Mouse (Mus musculus): Measurements from ENCODE around the gene Phldb2.

Gene Phldb2

GRCm38 (mm10) chr16:45792781-45793180 is 160.6 kb downstream of the Phldb2 start:
- DNase-seq (ENCODE audit: low spot score in 2 of 2) = no peak

- DNase-seq (ENCODE audit: low spot score in 2 of 2) = no peak
Observed at GRCm38 (mm10) chr16:45791286-45791685, 162.1 kb downstream of the Phldb2 start.

GRCm38 (mm10) chr16:45789311-45789710 is 164.1 kb downstream of the Phldb2 start:
- DNase-seq (ENCODE audit: low spot score in 2 of 2) = no peak

- no peak for DNase-seq (ENCODE audit: low spot score in 2 of 2)
Observed at GRCm38 (mm10) chr16:45787650-45788049, 165.7 kb downstream of the Phldb2 start.

GRCm38 (mm10) chr16:45786639-45787038 is 166.8 kb downstream of the Phldb2 start:
- no peak for DNase-seq (ENCODE audit: low spot score in 2 of 2)

GRCm38 (mm10) chr16:45780001-45780400 is 173.4 kb downstream of the Phldb2 start:
- no peak for DNase-seq (ENCODE audit: low spot score in 2 of 2)

- DNase-seq (ENCODE audit: low spot score in 2 of 2) = no peak
Observed at GRCm38 (mm10) chr16:45774813-45775212, 178.6 kb downstream of the Phldb2 start.

GRCm38 (mm10) chr16:45770914-45771313 is 182.5 kb downstream of the Phldb2 start:
- no peak for DNase-seq (ENCODE audit: low spot score in 2 of 2)

- no peak for DNase-seq (ENCODE audit: low spot score in 2 of 2)
Observed at GRCm38 (mm10) chr16:45767853-45768640, 185.4 kb downstream of the Phldb2 start.

- no peak for DNase-seq (ENCODE audit: low spot score in 2 of 2)
Observed at GRCm38 (mm10) chr16:45767434-45767833, 186.0 kb downstream of the Phldb2 start.

GRCm38 (mm10) chr16:45765801-45766494 is 187.4 kb downstream of the Phldb2 start:
- no peak for DNase-seq (ENCODE audit: low spot score in 2 of 2)

- DNase-seq (ENCODE audit: low spot score in 2 of 2) = no peak
Observed at GRCm38 (mm10) chr16:45765102-45765501, 188.3 kb downstream of the Phldb2 start.

- no peak for DNase-seq (ENCODE audit: low spot score in 2 of 2)
Observed at GRCm38 (mm10) chr16:45762859-45763505, 190.4 kb downstream of the Phldb2 start.

- DNase-seq (ENCODE audit: low spot score in 2 of 2) = no peak
Observed at GRCm38 (mm10) chr16:45761425-45761824, 192.0 kb downstream of the Phldb2 start.

GRCm38 (mm10) chr16:45758726-45759269 is 194.6 kb downstream of the Phldb2 start:
- DNase-seq (ENCODE audit: low spot score in 2 of 2) = no peak

GRCm38 (mm10) chr16:45757421-45758078 is 195.8 kb downstream of the Phldb2 start:
- no peak for DNase-seq (ENCODE audit: low spot score in 2 of 2)

- DNase-seq (ENCODE audit: low spot score in 2 of 2) = peak in 1 of 2 experiments; percentile 24
Observed at GRCm38 (mm10) chr16:45756855-45757254, 196.5 kb downstream of the Phldb2 start.

GRCm38 (mm10) chr16:45743591-45744144 is 209.7 kb downstream of the Phldb2 start:
- no peak for DNase-seq (ENCODE audit: low spot score in 2 of 2)

GRCm38 (mm10) chr16:45742615-45743476 is 210.6 kb downstream of the Phldb2 start, which contains the start of gene Abhd10:
Gene Abhd10, minus strand, starts transcription at chr16:45742955.
- peak; percentile 86 to 95 for DNase-seq (ENCODE audit: low spot score in 2 of 2)

- DNase-seq (ENCODE audit: low spot score in 2 of 2) = no peak
Observed at GRCm38 (mm10) chr16:45737880-45738279, 215.5 kb downstream of the Phldb2 start.
